ENCODE assay signal across 8 mouse cellular contexts in genomic region chr1:82291151-82291797, GRCm38 (mm10). TPM values are rescaled to one million over a fixed set of nuclear protein-coding genes. Genes with fewer than 3 reads are reported as not detected.
DNase-seq lines count a peak whose midpoint lies in the region; ATAC-seq and TF ChIP-seq lines count a peak whose summit lies in the region.

TSS of gene Irs1 (minus strand) at chr1:82291416.

- DNase-seq in CD4-positive helper T cell, adult 2 months (ENCODE audit: low read depth, low spot score) = peak; percentile 44
- peak; percentile 92 for DNase-seq in kidney, postnatal 10 days
- DNase-seq in neural tube, embryonic 10.5 days (ENCODE audit: extremely low spot score, low spot score) = peak; percentile 91

- no peaks in the 10 kb centered on the region for H3K27me3 ChIP-seq in forebrain, embryonic 13.5 days
- H3K27me3 ChIP-seq in heart, embryonic 15.5 days = peaks cover 16% of the 10 kb centered on the region
- H3K27me3 ChIP-seq in liver, embryonic 12.5 days (replicated peaks) = peaks cover 85% of the 10 kb centered on the region
- H3K27me3 ChIP-seq in testis, adult 2 months (ENCODE audit: control insufficient read depth, insufficient read depth, low read length) = no peaks in the 10 kb centered on the region

- under 1% methylated on average over 50 of the region's 60 CpGs for WGBS in forebrain, embryonic 13.5 days
- WGBS in heart, embryonic 15.5 days = under 1% methylated on average over 49 of the region's 60 CpGs
- WGBS in liver, embryonic 12.5 days (ENCODE audit: insufficient replicate concordance) = under 1% methylated on average over 53 of the region's 60 CpGs

- ATAC-seq in forebrain, embryonic 13.5 days = peak; percentile 85
- peak; percentile 88 for ATAC-seq in heart, embryonic 15.5 days (replicated peaks; ENCODE audit: insufficient number of reproducible peaks, insufficient read depth, low FRiP score, low read depth)
- peak; percentile 76 for ATAC-seq in liver, embryonic 12.5 days

- peak within 1 kb of the TSS; percentile 84 for H3K4me3 ChIP-seq in brown adipose tissue, adult 24 weeks (ENCODE audit: insufficient read depth, low read depth, low read length)
- H3K4me3 ChIP-seq in forebrain, embryonic 13.5 days = peak within 1 kb of the TSS; percentile 78
- peak within 1 kb of the TSS; percentile 81 for H3K4me3 ChIP-seq in heart, embryonic 15.5 days
- peak within 1 kb of the TSS; percentile 57 for H3K4me3 ChIP-seq in liver, embryonic 12.5 days
- peak within 1 kb of the TSS; percentile 35 for H3K4me3 ChIP-seq in testis, adult 2 months (ENCODE audit: control insufficient read depth, low read depth, low read length)

- no peak for TF ChIP-seq CTCF in testis, adult 2 months (IDR thresholded peaks at IDR 0.05; ENCODE audit: control insufficient read depth, insufficient read depth, insufficient replicate concordance, low read depth, low read length)

- H3K9me3 ChIP-seq in forebrain, embryonic 13.5 days (replicated peaks) = no peaks in the 10 kb centered on the region
- no peaks in the 10 kb centered on the region for H3K9me3 ChIP-seq in heart, embryonic 15.5 days (replicated peaks)
- H3K9me3 ChIP-seq in liver, embryonic 12.5 days (replicated peaks) = no peaks in the 10 kb centered on the region

- H3K4me1 ChIP-seq in brown adipose tissue, adult 24 weeks (ENCODE audit: control insufficient read depth, insufficient read depth, insufficient read length, low read length) = peaks cover 11% of the 10 kb centered on the region
- peaks cover 58% of the 10 kb centered on the region for H3K4me1 ChIP-seq in forebrain, embryonic 13.5 days
- peaks cover 44% of the 10 kb centered on the region for H3K4me1 ChIP-seq in heart, embryonic 15.5 days (replicated peaks)
- H3K4me1 ChIP-seq in liver, embryonic 12.5 days = peaks cover 9% of the 10 kb centered on the region; the same call in 1 of the 2 replicates
- H3K4me1 ChIP-seq in testis, adult 2 months (ENCODE audit: control insufficient read depth, insufficient read depth, low read length) = peaks cover 20% of the 10 kb centered on the region

- peak within 1 kb of the TSS; percentile 87 for H3K4me2 ChIP-seq in forebrain, embryonic 13.5 days
- peak within 1 kb of the TSS; percentile 85 for H3K4me2 ChIP-seq in heart, embryonic 15.5 days
- peak within 1 kb of the TSS; percentile 72 for H3K4me2 ChIP-seq in liver, embryonic 12.5 days

- H3K9ac ChIP-seq in forebrain, embryonic 13.5 days = peak within 1 kb of the TSS; percentile 90
- H3K9ac ChIP-seq in heart, embryonic 15.5 days = peak within 1 kb of the TSS; percentile 79
- H3K9ac ChIP-seq in liver, embryonic 12.5 days = peak within 1 kb of the TSS; percentile 53

- H3K36me3 ChIP-seq in forebrain, embryonic 13.5 days (ENCODE audit: poor library complexity, severe bottlenecking) = peaks cover 22% of the 10 kb centered on the region
- H3K36me3 ChIP-seq in heart, embryonic 15.5 days = peaks cover 5% of the 10 kb centered on the region; the same call in 1 of the 2 replicates
- peaks cover 16% of the 10 kb centered on the region for H3K36me3 ChIP-seq in liver, embryonic 12.5 days
- H3K36me3 ChIP-seq in testis, adult 2 months (ENCODE audit: control insufficient read depth, insufficient read depth, low read length) = no peaks in the 10 kb centered on the region

- peak within 1 kb of the TSS; percentile 67 for H3K27ac ChIP-seq in brown adipose tissue, adult 24 weeks (replicated peaks; ENCODE audit: low read depth, low read length)
- H3K27ac ChIP-seq in forebrain, embryonic 13.5 days = peak within 1 kb of the TSS; percentile 98
- H3K27ac ChIP-seq in heart, embryonic 15.5 days = peak within 1 kb of the TSS; percentile 99
- peak within 1 kb of the TSS; percentile 52 for H3K27ac ChIP-seq in liver, embryonic 12.5 days
- peak within 1 kb of the TSS; percentile 32; the same call in 1 of the 2 replicates for H3K27ac ChIP-seq in testis, adult 2 months (ENCODE audit: control insufficient read depth, insufficient read depth, low read depth, low read length)

- TF ChIP-seq POLR2A in testis, adult 2 months (IDR thresholded peaks at IDR 0.05; ENCODE audit: control insufficient read depth, low read depth, low read length) = no peak

RNA-seq across cellular contexts. Expression of gene Irs1, which starts in this region (rescaled TPM):
- 10.1 and 11.7 TPM in 2 replicates for polyA plus RNA-seq in brown adipose tissue, adult 24 weeks (2012; ENCODE audit: insufficient read depth, insufficient read length, missing spikeins)
- polyA plus RNA-seq in forebrain, embryonic 13.5 days (2015; fragmentation: Nextera tagmentation; extraction: Ambion mirVana) = 9.0 and 10.7 TPM in 2 replicates
- 9.1 and 9.3 TPM in 2 replicates for polyA plus RNA-seq in heart, embryonic 15.5 days (2015; fragmentation: Nextera tagmentation; extraction: Ambion mirVana)
- polyA plus RNA-seq in liver, embryonic 12.5 days (2016; fragmentation: Nextera tagmentation; extraction: Ambion mirVana) = 1.8 and 1.9 TPM in 2 replicates
- polyA plus RNA-seq in testis, adult 2 months (2012; rRNA removed) = 0.41 and 0.46 TPM in 2 replicates

Comparison
In these comparisons a context has a peak if more than half of its experiments do, and no peak if none do; other contexts are left out.
1. Peak in every context shown above with its lines: DNase-seq, ATAC-seq, H3K4me3 ChIP-seq and H3K27ac ChIP-seq.
2. H3K27ac ChIP-seq: peak in every context shown above with its lines; median percentile 99 in heart, embryonic 15.5 days; 98 in forebrain, embryonic 13.5 days; 67 in brown adipose tissue, adult 24 weeks; 52 in liver, embryonic 12.5 days; 32 in testis, adult 2 months.